Mouse (Mus musculus): ENCODE data around the gene Tpi1. TPM values are rescaled to one million over a fixed set of nuclear protein-coding genes. Genes with fewer than 3 reads are reported as not detected.
"Not testable (repeated sequence)": the region's sequence is repeated elsewhere in the genome, so short reads cannot be mapped to it uniquely, and the experiment has no call there.

The Tpi1 gene
- polyA plus RNA-seq, 1 experiment, result 604 TPM

DNA sequence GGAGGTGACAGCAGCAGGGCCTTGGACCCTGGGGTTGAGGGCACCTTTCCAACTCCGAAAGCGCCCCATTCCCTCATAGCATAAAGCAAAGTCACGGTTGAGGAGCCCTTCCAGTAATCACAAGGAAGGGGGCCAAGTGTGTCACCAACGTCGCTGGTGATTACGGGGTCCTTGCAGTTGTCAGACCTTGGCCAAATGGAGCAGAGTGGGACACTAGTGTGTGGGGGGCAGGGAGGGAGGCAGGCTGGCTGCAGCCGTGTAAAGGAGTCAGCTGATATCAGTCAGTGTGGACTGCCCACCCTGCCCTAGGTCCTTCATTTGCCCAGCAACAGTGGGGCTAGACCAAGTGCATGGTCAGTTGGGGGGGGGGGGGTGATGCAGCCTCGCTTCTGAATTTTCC is 352 bp upstream of the Tpi1 start:
- Histone ChIP-seq H3K79me3 (ENCODE audit: low read depth) (peaks cover 30% of the 10 kb centered on the region), H3K79me2 (ENCODE audit: control insufficient read depth, insufficient read depth) (peaks cover 38% of the 10 kb centered on the region), H3ac (ENCODE audit: control insufficient read depth, insufficient read length, low read depth) (no peak overlapping the region), H3K36me3 (ENCODE audit: control insufficient read depth, insufficient read depth) (peaks cover 74% of the 10 kb centered on the region), H3K4me3 (ENCODE audit: insufficient read depth, poor library complexity, severe bottlenecking) (no peak overlapping the region), H3K27me3 (ENCODE audit: control insufficient read depth, insufficient read depth, insufficient read length) (no peaks in the 10 kb centered on the region)
- TF ChIP-seq FOSL1 (IDR thresholded peaks at IDR 0.05; ENCODE audit: insufficient read depth, low read length, poor library complexity, severe bottlenecking), result no peak
- TF ChIP-seq MYOD1 (IDR thresholded peaks at IDR 0.05; ENCODE audit: control insufficient read depth, insufficient read length, low read depth), result no peak
- TF ChIP-seq MAX (IDR thresholded peaks at IDR 0.05), result no peak
- no peak for TF ChIP-seq CTCF (IDR thresholded peaks at IDR 0.05; ENCODE audit: control insufficient read depth, insufficient read depth, insufficient read length)
- TF ChIP-seq USF1 (IDR thresholded peaks at IDR 0.05; ENCODE audit: low read depth), result no peak
- TF ChIP-seq CEBPB (IDR thresholded peaks at IDR 0.05; ENCODE audit: low read depth), result no peak
- no peak for TF ChIP-seq MYOG (IDR thresholded peaks at IDR 0.05; ENCODE audit: control insufficient read depth, extremely low read depth, insufficient read length)

DNA sequence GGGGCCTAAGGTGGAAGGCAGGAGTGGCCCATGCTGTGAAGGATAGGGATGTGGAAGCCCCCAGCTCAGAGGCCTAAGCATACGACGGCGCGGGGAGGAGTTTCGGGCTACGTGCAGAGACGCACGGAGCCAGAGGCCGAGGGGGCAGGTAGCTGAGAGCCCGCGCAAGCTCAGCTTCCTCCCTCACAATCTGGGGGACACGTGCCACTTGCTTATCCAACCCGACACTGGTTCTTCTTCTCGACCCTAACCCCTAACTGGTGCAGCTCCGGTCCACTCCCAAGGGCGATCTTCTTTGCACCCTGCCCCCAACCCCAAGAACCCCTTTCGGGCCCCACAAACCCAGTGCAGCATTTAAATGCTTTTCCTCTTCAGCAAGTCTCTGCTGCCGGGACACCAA is 600 bp downstream of the Tpi1 start:
- peak overlapping the region; percentile 86 for H3ac ChIP-seq (ENCODE audit: control insufficient read depth, insufficient read length, low read depth)
- H3K79me2 ChIP-seq (ENCODE audit: control insufficient read depth, insufficient read depth), result peaks cover 38% of the 10 kb centered on the region
- peaks cover 64% of the 10 kb centered on the region for H3K36me3 ChIP-seq (ENCODE audit: control insufficient read depth, insufficient read depth)
- TF ChIP-seq FOSL1 (IDR thresholded peaks at IDR 0.05; ENCODE audit: insufficient read depth, low read length, poor library complexity, severe bottlenecking), result no peak
- TF ChIP-seq MAX (IDR thresholded peaks at IDR 0.05), result peak; percentile 17
- TF ChIP-seq USF1 (IDR thresholded peaks at IDR 0.05; ENCODE audit: low read depth), result peak; percentile 28
- no peaks in the 10 kb centered on the region for H3K27me3 ChIP-seq (ENCODE audit: control insufficient read depth, insufficient read depth, insufficient read length)
- peaks cover 31% of the 10 kb centered on the region for H3K79me3 ChIP-seq (ENCODE audit: low read depth)
- peak overlapping the region; percentile 94 for H3K4me3 ChIP-seq (ENCODE audit: insufficient read depth, poor library complexity, severe bottlenecking)

DNA sequence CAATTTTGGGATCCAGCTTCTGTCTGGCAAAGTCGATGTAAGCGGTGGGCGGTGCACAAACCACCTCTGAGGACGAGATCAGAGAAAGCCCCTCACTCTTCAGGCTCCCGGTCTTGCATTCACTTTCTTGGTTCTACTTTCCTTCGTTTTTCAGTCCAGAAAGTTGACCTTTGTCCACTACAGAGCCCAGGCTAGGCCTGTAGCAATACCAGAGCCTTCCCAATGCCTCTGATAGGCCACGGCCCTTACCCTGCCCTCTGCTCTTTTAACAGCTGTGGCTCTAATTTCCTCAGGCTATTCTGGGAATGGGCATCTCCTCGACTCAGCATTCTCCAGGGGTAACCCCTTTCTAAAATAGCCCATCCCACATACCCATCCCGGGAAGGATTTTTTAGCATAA is 1.2 kb downstream of the Tpi1 start:
- Histone ChIP-seq H3ac (ENCODE audit: control insufficient read depth, insufficient read length, low read depth) (peak overlapping the region; percentile 86), H3K36me3 (ENCODE audit: control insufficient read depth, insufficient read depth) (peaks cover 58% of the 10 kb centered on the region), H3K4me3 (ENCODE audit: insufficient read depth, poor library complexity, severe bottlenecking) (peak overlapping the region; percentile 94), H3K27me3 (ENCODE audit: control insufficient read depth, insufficient read depth, insufficient read length) (no peaks in the 10 kb centered on the region), H3K79me2 (ENCODE audit: control insufficient read depth, insufficient read depth) (peaks cover 38% of the 10 kb centered on the region), H3K79me3 (ENCODE audit: low read depth) (peaks cover 31% of the 10 kb centered on the region)
- TF ChIP-seq MAX (IDR thresholded peaks at IDR 0.05) (no peak), MYOD1 (IDR thresholded peaks at IDR 0.05; ENCODE audit: control insufficient read depth, insufficient read length, low read depth) (no peak), MYOG (IDR thresholded peaks at IDR 0.05; ENCODE audit: control insufficient read depth, extremely low read depth, insufficient read length) (no peak), CTCF (IDR thresholded peaks at IDR 0.05; ENCODE audit: control insufficient read depth, insufficient read depth, insufficient read length) (no peak), USF1 (IDR thresholded peaks at IDR 0.05; ENCODE audit: low read depth) (no peak), FOSL1 (IDR thresholded peaks at IDR 0.05; ENCODE audit: insufficient read depth, low read length, poor library complexity, severe bottlenecking) (no peak), CEBPB (IDR thresholded peaks at IDR 0.05; ENCODE audit: low read depth) (no peak)

DNA sequence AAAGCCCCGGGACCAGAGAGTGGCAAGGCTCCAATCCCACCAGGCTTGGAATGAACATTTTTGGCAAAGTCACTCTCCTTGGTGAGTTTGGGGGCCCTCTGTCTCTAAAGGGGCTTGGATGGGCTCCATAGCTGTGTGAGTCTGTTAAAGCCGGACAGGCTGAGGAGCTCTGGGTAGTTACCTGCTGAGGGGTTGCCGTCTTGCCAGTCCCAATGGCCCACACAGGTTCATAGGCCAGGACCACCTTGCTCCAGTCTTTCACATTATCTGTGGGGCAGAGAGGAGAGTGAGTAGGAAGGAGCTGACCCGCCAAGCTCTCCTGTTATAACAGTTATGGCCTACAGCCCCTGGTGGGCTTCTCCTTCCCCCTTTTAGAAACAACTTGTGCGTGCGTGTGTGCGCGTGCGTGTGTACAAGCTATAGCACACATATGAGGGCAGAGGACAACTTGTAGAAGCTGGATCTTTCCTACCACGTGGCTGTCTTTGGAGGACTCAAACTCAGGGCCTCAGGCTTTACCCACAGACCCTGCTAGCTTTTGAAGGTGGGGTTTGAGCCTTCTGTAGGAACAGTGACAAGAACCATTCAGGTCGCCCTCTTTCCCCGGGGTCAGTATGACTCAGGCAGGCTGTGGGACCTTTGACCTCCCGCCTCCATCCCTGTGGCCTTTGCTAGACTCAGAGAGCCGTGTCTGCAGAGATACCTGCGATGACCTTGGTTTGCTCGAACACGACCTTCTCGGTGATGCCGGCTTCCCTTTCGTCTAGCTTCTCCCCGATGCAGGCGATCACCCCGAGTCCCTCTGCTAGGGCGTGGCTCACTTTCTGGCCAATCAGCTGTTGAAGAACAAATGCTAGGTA is 2.2 kb downstream of the Tpi1 start:
- H3K79me3 ChIP-seq (ENCODE audit: low read depth), result peaks cover 31% of the 10 kb centered on the region
- H3K36me3 ChIP-seq (ENCODE audit: control insufficient read depth, insufficient read depth), result peaks cover 48% of the 10 kb centered on the region
- TF ChIP-seq CEBPB (IDR thresholded peaks at IDR 0.05; ENCODE audit: low read depth), result no peak
- TF ChIP-seq FOSL1 (IDR thresholded peaks at IDR 0.05; ENCODE audit: insufficient read depth, low read length, poor library complexity, severe bottlenecking), result no peak
- TF ChIP-seq MYOD1 (IDR thresholded peaks at IDR 0.05; ENCODE audit: control insufficient read depth, insufficient read length, low read depth), result no peak
- TF ChIP-seq MAX (IDR thresholded peaks at IDR 0.05), result no peak
- no peak for TF ChIP-seq MYOG (IDR thresholded peaks at IDR 0.05; ENCODE audit: control insufficient read depth, extremely low read depth, insufficient read length)
- no peak for TF ChIP-seq CTCF (IDR thresholded peaks at IDR 0.05; ENCODE audit: control insufficient read depth, insufficient read depth, insufficient read length)
- no peaks in the 10 kb centered on the region for H3K27me3 ChIP-seq (ENCODE audit: control insufficient read depth, insufficient read depth, insufficient read length)
- peak overlapping the region; percentile 94 for H3K4me3 ChIP-seq (ENCODE audit: insufficient read depth, poor library complexity, severe bottlenecking)
- peaks cover 38% of the 10 kb centered on the region for H3K79me2 ChIP-seq (ENCODE audit: control insufficient read depth, insufficient read depth)
- no peak overlapping the region for H3ac ChIP-seq (ENCODE audit: control insufficient read depth, insufficient read length, low read depth)

DNA sequence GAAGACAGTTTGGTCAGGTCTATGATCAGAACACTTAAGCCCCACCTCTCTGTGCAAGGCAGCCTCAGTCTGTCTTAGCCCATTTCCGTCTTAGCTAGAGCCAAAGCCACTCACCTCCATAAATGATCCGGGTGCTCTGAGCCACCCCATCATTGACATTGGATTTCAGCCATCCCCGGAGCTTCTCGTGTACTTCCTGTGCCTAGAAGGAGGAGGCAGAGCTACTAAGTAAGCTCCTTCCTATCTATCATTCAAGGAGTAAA is 2.8 kb downstream of the Tpi1 start:
- Histone ChIP-seq H3K79me2 (ENCODE audit: control insufficient read depth, insufficient read depth) (peaks cover 38% of the 10 kb centered on the region), H3K79me3 (ENCODE audit: low read depth) (peaks cover 31% of the 10 kb centered on the region), H3K4me3 (ENCODE audit: insufficient read depth, poor library complexity, severe bottlenecking) (no peak overlapping the region), H3K27me3 (ENCODE audit: control insufficient read depth, insufficient read depth, insufficient read length) (no peaks in the 10 kb centered on the region), H3ac (ENCODE audit: control insufficient read depth, insufficient read length, low read depth) (no peak overlapping the region), H3K36me3 (ENCODE audit: control insufficient read depth, insufficient read depth) (peaks cover 46% of the 10 kb centered on the region)
- no peak for TF ChIP-seq FOSL1 (IDR thresholded peaks at IDR 0.05; ENCODE audit: insufficient read depth, low read length, poor library complexity, severe bottlenecking)
- no peak for TF ChIP-seq CEBPB (IDR thresholded peaks at IDR 0.05; ENCODE audit: low read depth)
- TF ChIP-seq CTCF (IDR thresholded peaks at IDR 0.05; ENCODE audit: control insufficient read depth, insufficient read depth, insufficient read length), result no peak
- TF ChIP-seq MYOD1 (IDR thresholded peaks at IDR 0.05; ENCODE audit: control insufficient read depth, insufficient read length, low read depth), result no peak
- TF ChIP-seq MYOG (IDR thresholded peaks at IDR 0.05; ENCODE audit: control insufficient read depth, extremely low read depth, insufficient read length), result no peak
- no peak for TF ChIP-seq MAX (IDR thresholded peaks at IDR 0.05)
- TF ChIP-seq USF1 (IDR thresholded peaks at IDR 0.05; ENCODE audit: low read depth), result no peak

DNA sequence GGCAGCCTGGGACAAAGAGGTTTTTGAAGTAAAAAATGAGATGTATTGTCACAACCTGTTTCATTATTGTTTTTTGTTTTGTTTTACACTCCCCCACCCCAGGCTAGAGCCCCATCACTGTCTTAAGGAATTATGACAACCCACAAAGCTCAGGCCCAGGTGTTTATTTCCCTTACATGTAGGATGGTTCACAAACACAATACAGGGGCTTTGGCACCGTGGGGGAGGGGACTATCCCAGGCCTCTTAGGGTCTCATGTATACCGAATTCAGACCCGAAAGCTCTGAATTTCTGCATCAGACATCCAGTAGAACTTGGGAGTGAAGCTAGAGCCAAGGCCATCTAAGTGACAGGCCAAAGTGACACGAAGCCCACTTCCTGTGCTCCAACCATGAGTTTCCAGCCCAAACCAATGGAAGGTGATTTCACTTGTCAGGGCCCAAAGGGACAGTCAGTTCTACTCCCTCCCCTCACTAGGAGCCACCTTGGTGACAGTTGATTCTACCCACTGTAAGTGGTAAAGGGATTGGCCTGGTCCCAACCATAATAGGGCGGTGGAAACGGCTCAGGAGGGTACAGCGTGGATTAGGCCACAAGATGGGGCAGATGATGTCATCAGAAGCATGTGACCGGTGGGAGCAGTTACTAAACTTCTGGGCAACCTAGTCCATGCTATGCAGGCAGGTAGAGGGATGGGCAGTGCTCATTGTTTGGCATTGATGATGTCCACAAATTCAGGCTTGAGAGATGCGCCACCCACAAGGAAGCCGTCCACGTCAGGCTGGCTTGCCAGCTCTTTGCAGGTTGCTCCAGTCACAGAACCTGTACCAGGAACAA is 3.3 kb downstream of the Tpi1 start:
- not testable (repeated sequence) for H3K27me3 ChIP-seq (ENCODE audit: control insufficient read depth, insufficient read depth, insufficient read length); H3K4me3 ChIP-seq (ENCODE audit: insufficient read depth, poor library complexity, severe bottlenecking); H3ac ChIP-seq (ENCODE audit: control insufficient read depth, insufficient read length, low read depth)
- H3K79me2 ChIP-seq (ENCODE audit: control insufficient read depth, insufficient read depth), result peaks cover 38% of the 10 kb centered on the region
- peaks cover 42% of the 10 kb centered on the region for H3K36me3 ChIP-seq (ENCODE audit: control insufficient read depth, insufficient read depth)
- peaks cover 31% of the 10 kb centered on the region for H3K79me3 ChIP-seq (ENCODE audit: low read depth)
